In genomic region chr7:28972542-28972985, GRCm38 (mm10) we compare ENCODE assay signal across 8 mouse cellular contexts. TPM values are rescaled to one million over a fixed set of nuclear protein-coding genes. Genes with fewer than 3 reads are reported as not detected.
DNase-seq lines count a peak whose midpoint lies in the region; ATAC-seq lines count a peak whose summit lies in the region.

No protein-coding gene starts in this region.

- peaks cover 65% of the 10 kb centered on the region for H3K36me3 ChIP-seq in heart, embryonic 14.5 days (ENCODE audit: control insufficient read depth, insufficient read depth, low read length)

- peak; percentile 90 for DNase-seq in ZHBTc4 (ENCODE audit: low read depth, low spot score)
- DNase-seq in embryo, embryonic 10.5 days (ENCODE audit: low spot score), result peak; percentile 88
- DNase-seq in layer of hippocampus, postnatal 14 days (ENCODE audit: low spot score in 2 of 2), result peak; percentile 71 to 78
- peak; percentile 89 for DNase-seq in lung, postnatal 14 days
- DNase-seq in right cerebral cortex, postnatal 14 days, result peak; percentile 90
- DNase-seq in urinary bladder, postnatal 25 days (ENCODE audit: low spot score), result peak; percentile 84

- no peak overlapping the region for H3K4me3 ChIP-seq in heart, embryonic 14.5 days (ENCODE audit: control insufficient read depth in 1 of 2, insufficient read depth in 1 of 2, low read depth in 1 of 2, low read length in 2 of 2)

- no peaks in the 10 kb centered on the region for H3K27me3 ChIP-seq in heart, embryonic 14.5 days (ENCODE audit: control insufficient read depth, insufficient read depth, low read length)

- H3K4me2 ChIP-seq in heart, embryonic 14.5 days (ENCODE audit: low read length), result no peak overlapping the region

- peaks cover 18 to 25% of the 10 kb centered on the region in 2 experiments for H3K4me1 ChIP-seq in heart, embryonic 14.5 days (ENCODE audit: control insufficient read depth in 2 of 2, insufficient read depth in 2 of 2, low read length in 2 of 2)

- ATAC-seq in CD4-positive, CD25-positive, alpha-beta regulatory T cell, adult 4 months, result peak; percentile 74
- ATAC-seq in heart, embryonic 14.5 days (ENCODE audit: insufficient number of reproducible peaks, insufficient read depth, low FRiP score, low read depth), result no peak

- WGBS in heart, embryonic 14.5 days, result 72% methylated on average over 8 of the region's 8 CpGs

- no peaks in the 10 kb centered on the region for H3K9me3 ChIP-seq in heart, embryonic 14.5 days (ENCODE audit: control insufficient read depth, low read length)

- peak overlapping the region; percentile 2; the same call in 1 of the 2 replicates for H3K9ac ChIP-seq in heart, embryonic 14.5 days (ENCODE audit: low read length)

- H3K27ac ChIP-seq in heart, embryonic 14.5 days (replicated peaks in 1 of 2; ENCODE audit: control insufficient read depth in 1 of 2, insufficient read depth in 1 of 2, low read depth in 2 of 2, low read length in 2 of 2), result peak overlapping the region; percentile 79

RNA-seq across cellular contexts. Expression of gene Eif3k, which starts 9.1 kb away (rescaled TPM):
- polyA plus RNA-seq in CD4-positive, CD25-positive, alpha-beta regulatory T cell, adult 4 months (2017; shearing (Covaris generic)), result 100 to 1,000 TPM; 656 to 763 TPM
- polyA plus RNA-seq in heart, embryonic 14.5 days (2014; fragmentation: Nextera tagmentation; extraction: Ambion mirVana), result 286 and 319 TPM in 2 replicates
- 100 to 1,000 TPM; 159 to 164 TPM for total RNA-seq in layer of hippocampus, postnatal 14 days (2021)

RNA-seq across cellular contexts. Expression of gene Map4k1, which starts 9.3 kb away (rescaled TPM):
- polyA plus RNA-seq in CD4-positive, CD25-positive, alpha-beta regulatory T cell, adult 4 months (2017; shearing (Covaris generic)), result 100 to 1,000 TPM in 1 of 2 experiments, 10 to 100 TPM in 1; 93.7 to 171 TPM
- 2.8 and 3.3 TPM in 2 replicates for polyA plus RNA-seq in heart, embryonic 14.5 days (2014; fragmentation: Nextera tagmentation; extraction: Ambion mirVana)
- 1 to 10 TPM; 2.7 to 4.1 TPM for total RNA-seq in layer of hippocampus, postnatal 14 days (2021)

RNA-seq across cellular contexts. Expression of gene Actn4, which starts 10.4 kb away (rescaled TPM):
- polyA plus RNA-seq in CD4-positive, CD25-positive, alpha-beta regulatory T cell, adult 4 months (2017; shearing (Covaris generic)), result 100 to 1,000 TPM in 1 of 2 experiments, 10 to 100 TPM in 1; 82.6 to 106 TPM
- 221 and 228 TPM in 2 replicates for polyA plus RNA-seq in heart, embryonic 14.5 days (2014; fragmentation: Nextera tagmentation; extraction: Ambion mirVana)
- total RNA-seq in layer of hippocampus, postnatal 14 days (2021), result 100 to 1,000 TPM; 123 to 132 TPM

Comparison
In these comparisons a context has a peak if more than half of its experiments do, and no peak if none do; other contexts are left out.
1. RNA of gene Map4k1, which starts 9.3 kb away (polyA plus RNA-seq): 93.7 to 171 TPM in CD4-positive, CD25-positive, alpha-beta regulatory T cell, adult 4 months; 2.8 to 3.3 TPM in heart, embryonic 14.5 days; every median in the first group is over 10 times any median in the second.
2. Peak in every context shown above with its lines, with median percentiles within 50 percentile points of each other: DNase-seq.